Mouse (Mus musculus) gastrocnemius, postnatal 4 days (tissue): ENCODE results near the gene Gmppa. TPM values are rescaled to one million over a fixed set of nuclear protein-coding genes. Genes with fewer than 3 reads are reported as not detected.

Experiments used
- DNase-seq, 2 experiments: peaks; one replicate each; pipeline ENCODE4 v3.0.0; 2021 to 2022; ENCODE audit warnings: low spot score in 2 of 2, mixed read lengths in 2 of 2
- total RNA-seq, 2 experiments: library from RNA; stranded (reverse); gene quantifications; 2 replicates each; pipeline ENCODE4 v1.2.3; 2021

The Gmppa gene
- total RNA-seq, 2 experiments from 2014 or later = 43.5 to 49.3 TPM

- DNase-seq = no peak
Measured at GRCm38 (mm10) chr1:75422823-75423471, 12.8 kb upstream of the Gmppa start.

DNA sequence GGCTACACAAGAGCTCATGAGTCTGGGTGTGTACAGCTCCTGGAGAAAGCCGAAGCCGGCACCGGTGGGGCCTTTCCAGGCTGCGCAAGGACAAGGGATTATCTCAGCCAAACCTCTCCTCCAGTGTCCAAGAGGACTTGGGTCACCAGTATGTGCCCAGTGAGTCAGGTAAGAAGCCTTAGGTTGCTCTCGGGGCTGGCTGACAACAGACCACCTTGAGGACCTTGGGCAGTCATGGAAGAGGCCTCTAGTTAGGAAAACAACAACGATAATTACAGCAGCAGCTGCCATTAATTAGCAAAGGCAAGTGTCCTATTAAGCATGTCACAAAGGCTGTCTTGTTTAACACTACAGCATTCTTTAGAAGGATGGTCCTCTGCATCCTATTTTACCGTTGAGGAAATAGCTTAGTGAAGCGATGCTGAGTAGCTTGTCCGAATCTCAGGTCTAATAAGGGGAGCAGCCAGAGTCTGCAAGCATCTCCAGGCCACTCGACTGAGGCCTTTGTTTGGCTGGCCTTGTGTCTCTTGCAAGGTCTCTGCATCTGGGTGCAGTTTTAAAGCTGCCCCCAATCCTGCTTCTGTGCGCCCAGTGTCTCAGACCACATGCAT, 11.8 kb upstream of the Gmppa start:
- DNase-seq = no peak

DNA sequence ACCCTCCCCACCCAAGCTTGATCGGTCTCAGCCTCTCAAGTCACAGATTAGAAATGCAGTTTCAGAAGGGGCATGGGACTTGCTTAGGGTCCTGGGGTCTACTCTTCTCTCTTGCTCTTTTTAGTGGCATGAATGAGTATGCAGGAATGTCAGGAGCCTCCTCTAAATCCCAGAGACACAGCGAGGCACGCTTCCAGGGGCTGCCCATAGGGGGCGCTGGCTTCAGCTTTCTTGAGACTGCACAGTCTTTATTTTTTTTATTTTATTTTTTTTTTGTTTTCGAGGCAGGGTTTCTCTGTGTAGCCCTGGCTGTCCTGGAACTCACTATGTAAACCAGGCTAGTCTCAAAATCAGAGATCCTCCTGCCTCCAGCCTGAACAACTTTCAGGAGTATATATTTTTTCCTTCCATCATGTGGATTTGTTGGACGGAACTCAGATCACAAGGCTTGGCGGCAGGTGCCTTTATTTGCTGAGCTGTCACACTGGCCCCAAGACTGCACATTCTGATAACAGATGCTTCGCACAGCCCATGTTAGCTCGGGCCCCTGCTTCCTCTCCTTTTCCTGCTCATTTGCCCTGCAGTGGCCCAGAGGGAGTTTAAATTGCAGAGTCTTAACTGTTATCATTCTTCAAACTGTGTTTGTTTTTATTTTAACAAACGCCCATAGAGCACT, 9.8 kb upstream of the Gmppa start:
- DNase-seq = no peak

DNA sequence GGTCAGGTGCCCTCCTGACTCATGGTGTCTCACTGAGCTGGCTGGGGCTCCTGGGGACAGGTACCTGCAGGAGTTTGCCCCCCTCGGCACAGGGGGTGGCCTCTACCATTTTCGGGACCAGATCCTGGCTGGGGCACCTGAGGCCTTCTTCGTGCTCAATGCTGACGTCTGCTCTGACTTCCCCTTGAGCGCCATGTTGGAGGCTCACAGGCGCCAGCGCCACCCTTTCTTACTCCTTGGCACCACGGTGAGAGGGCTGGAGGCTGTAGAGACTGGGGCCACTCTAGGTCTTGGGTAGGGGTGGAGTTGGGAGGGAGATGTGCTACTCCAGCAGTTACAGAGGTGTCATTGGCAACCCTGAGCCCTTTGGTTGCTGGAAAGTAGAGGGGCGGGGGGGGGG, 3.1 kb downstream of the Gmppa start:
- DNase-seq = no peak

DNA sequence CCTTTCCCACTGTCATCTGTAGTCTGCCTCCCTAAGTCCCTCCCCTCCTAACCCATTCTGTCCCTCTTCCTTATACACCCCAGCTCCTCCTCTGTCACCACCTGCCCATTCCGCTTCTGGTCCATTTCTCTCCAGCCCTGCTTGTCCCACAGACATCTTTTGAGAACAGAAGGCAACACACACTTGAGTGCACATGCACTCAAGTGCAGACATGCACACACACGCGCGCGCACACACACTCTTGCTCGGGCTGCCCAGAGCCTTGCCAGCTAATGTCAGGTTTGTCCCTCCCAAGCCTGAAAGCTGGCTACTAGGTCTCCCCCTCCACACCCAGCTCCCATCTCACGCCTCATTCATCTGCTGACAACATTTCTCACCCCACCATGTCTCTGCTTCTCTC, 4.9 kb downstream of the Gmppa start:
- no peak for DNase-seq

DNA sequence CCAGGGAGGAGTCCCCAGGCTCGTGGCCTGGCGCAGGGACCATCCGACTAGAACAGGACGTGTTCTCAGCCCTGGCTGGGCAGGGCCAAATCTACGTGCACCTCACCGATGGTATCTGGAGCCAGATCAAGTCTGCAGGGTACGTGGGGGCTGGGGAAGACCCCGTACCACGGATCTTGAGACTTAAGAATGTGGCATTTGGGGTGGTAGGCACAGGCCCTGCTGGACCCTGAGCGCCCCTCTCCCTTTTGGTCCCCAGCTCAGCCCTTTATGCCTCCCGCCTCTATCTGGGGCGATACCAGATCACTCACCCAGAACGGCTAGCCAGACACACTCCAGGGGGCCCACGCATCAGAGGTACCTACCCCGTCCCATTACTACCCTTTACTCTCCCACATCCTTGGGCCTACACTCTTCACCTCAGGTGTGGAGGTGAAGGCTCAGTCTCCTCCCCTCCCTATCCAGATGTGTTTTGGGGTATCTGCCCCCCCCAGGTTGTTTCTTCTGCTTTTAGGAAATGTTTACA, 5.8 kb downstream of the Gmppa start:
- DNase-seq = peak in 1 of 2 experiments; percentile 14

DNA sequence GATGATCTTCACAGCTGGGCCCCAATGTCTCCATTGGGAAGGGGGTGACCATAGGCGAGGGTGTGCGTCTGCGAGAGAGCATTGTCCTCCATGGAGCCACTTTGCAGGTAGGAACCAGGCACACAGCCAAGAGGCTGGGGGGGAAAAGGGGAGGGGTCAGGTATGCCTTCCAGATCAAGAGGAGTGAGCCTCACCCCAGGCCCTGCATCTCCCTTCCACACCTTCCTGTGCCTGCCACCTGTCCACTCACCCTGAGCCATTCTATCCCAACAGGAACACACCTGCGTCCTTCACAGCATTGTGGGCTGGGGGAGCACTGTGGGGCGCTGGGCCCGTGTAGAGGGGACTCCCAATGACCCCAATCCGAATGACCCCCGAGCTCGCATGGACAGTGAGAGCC, 6.4 kb downstream of the Gmppa start:
- no peak for DNase-seq

DNA sequence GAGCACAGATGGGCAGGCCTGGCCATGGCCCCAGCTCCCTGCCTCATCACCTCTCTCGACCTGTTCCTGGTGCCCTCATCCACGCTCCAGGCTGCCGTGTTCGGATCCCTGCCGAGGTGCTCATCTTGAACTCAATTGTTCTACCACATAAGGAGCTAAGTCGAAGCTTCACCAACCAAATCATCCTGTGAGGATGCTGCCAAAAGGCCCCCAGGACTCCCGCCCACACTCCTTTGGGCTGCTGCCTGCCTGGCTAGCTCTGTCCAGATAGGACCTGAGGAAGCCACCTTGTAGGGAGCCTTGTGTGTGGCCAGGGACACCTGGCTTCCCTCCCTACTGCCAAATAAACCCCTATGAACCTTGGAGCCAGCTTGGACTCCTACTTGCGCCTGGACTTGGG, 7.1 kb downstream of the Gmppa start:
- peak in 1 of 2 experiments; percentile 17 for DNase-seq

DNA sequence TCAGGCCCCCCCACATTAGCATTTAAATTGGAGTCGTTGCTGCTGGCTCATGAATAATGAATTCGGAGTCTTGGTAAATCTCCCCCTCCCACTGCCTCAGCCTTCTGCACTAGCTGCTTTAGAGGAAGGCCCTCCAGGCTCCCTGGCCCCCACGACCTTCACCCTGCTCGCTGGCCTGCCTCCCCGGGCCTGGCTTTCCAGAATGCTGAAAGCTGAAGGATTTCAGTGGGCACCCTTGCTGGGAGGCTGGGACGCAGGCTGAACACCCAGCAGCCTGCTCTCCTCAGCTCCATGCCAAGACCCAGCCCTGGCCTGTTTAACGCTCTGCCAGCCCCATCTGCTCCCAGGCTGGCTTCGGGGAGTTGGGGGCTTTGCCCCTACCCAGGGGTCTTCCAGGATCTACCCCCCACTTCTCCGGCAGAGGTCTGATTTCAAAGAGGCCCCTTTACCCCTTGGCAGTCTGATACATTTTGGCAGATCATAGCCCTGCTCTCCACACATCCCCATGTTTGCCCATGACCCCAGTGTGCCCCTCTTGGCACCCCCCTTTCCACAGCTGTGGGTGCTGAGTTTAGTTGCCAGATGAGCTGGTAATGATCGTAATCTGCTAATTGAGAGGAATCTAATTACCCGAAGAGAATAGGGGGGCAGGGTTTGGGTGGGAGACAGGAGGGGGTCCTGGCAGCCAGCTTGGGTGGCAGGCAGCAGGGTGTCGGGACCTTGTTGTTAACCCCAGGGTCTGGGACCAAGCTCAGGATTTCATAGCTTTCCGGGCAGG, 7.7 kb downstream of the Gmppa start:
- DNase-seq = peak in 1 of 2 experiments; percentile 15

GRCm38 (mm10) chr1:75444208-75444607, 8.5 kb downstream of the Gmppa start:
- no peak for DNase-seq

- DNase-seq = no peak
Measured at GRCm38 (mm10) chr1:75445141-75445701, 9.5 kb downstream of the Gmppa start.

- peak; percentile 66 to 79 for DNase-seq
Measured at GRCm38 (mm10) chr1:75445751-75446611, 10.3 kb downstream of the Gmppa start.

GRCm38 (mm10) chr1:75446656-75447055, 10.9 kb downstream of the Gmppa start:
- DNase-seq = no peak

- DNase-seq = no peak
Measured at GRCm38 (mm10) chr1:75447265-75448051, 11.7 kb downstream of the Gmppa start.

DNA sequence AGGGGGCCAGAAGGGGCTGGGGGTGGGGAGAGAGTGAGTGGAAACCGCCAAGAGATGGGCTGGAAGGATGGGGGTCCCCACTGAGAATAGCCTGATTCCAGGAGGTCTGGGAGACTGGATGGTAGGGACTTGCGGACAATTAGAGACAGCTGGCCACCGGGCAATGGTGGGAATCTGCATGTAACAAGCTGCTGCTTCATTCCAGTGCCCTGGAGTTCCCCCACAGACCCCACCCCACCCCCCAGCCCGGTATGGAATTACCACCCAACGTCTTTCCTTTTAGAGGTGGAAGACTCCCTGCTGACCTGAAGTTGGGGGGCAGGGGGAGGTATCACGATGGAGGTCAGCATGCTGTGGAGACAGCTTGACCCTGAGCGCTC, 12.3 kb downstream of the Gmppa start:
- no peak for DNase-seq

DNA sequence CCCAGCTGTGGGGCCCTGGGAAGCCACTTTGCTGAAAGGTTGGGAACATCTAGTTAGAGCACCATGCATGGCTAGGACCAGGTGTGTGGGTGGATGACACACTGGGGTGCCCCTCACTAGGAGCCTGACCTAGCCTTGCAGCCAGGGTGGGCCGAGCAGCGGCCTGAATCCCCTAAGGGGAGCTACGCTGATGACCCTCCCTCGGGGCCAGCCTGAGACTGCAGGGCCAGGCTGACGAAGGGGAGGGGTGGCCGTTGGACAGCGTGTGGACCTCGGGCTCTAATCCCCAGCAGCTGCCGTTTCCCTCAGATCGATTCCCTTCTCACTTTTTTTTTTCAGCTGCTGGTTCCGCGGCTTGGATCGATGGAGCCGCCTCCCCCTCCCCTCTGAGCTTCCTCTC, 13.2 kb downstream of the Gmppa start:
- no peak for DNase-seq

GRCm38 (mm10) chr1:75449377-75450135, 13.8 kb downstream of the Gmppa start:
- DNase-seq = no peak

GRCm38 (mm10) chr1:75450314-75451005, 14.7 kb downstream of the Gmppa start, which contains the start of gene Asic4:
Gene Asic4 (plus strand): TSS chr1:75450436.
- no peak for DNase-seq
